Mouse (Mus musculus): ENCODE measurements around the gene Rbl2.

Gene Rbl2

DNA sequence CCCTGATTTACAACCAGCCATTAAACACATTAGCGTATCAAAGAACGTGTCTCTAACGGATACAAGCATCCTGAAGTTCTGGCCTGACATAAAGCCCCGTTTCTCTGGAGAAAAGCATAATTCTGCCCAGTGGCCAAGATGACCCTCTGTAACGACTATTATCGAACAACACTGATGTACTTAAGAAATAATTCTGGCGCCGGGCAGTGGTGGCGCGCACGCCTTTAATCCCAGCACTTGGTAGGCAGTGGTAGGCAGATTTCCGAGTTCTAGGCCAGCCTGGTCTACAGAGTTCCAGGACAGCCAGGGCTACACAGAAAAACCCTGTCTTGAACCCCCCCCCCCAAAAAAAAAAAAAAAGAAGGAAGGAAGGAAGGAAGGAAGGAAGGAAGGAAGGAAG is 64.8 kb downstream of the Rbl2 start:
- ChIA-PET CTCF (interaction anchor here (0.5 to 4.1 kb wide), 13 partner anchors 9 to 313 kb away, joined by 3 to 36 read pairs (median 6); partner anchors contain the start of genes Chd9 (in 1 of the 4), Fto (in 1 of the 4) and Rpgrip1l (in 1 of the 4)), POLR2A (interaction anchor here (0.5 to 2.5 kb wide), 28 partner anchors 8 to 339 kb away, joined by 3 to 18 read pairs (median 5); partner anchors contain the start of genes Chd9 (in 1 of the 4), Fto (in 1 of the 4), Rbl2 (in 1 of the 4) and Rpgrip1l (in 1 of the 4))

- ChIA-PET CTCF (interaction anchor here in 3 of 4 experiments (0.5 to 4.1 kb wide), 7 partner anchors 9 to 314 kb away, joined by 3 to 36 read pairs (median 4); no protein-coding TSS in a partner anchor), POLR2A (interaction anchor here in 2 of 4 experiments (0.6 to 2.5 kb wide), 4 partner anchors 9 to 318 kb away, joined by 5 to 9 read pairs (median 6); partner anchors contain the start of gene Gm19935 (in 1 of the 2))
These were observed 65.7 kb downstream of the Rbl2 start for GRCm38 (mm10) chr8:91135308-91136181.

GRCm38 (mm10) chr8:91140828-91141227 is 71.0 kb downstream of the Rbl2 start:
- ChIA-PET POLR2A (no interaction called here), CTCF (no interaction called here)

GRCm38 (mm10) chr8:91147715-91148114 is 77.9 kb downstream of the Rbl2 start:
- POLR2A ChIA-PET, result interaction anchor here in 3 of 4 experiments (0.7 to 2.0 kb wide), 5 partner anchors 11 to 66 kb away, joined by 3 to 18 read pairs (median 7); no protein-coding TSS in a partner anchor
- CTCF ChIA-PET, result interaction anchor here in 3 of 4 experiments (0.6 to 2.7 kb wide), 10 partner anchors 12 to 1798 kb away, joined by 3 to 23 read pairs (median 4); no protein-coding TSS in a partner anchor

DNA sequence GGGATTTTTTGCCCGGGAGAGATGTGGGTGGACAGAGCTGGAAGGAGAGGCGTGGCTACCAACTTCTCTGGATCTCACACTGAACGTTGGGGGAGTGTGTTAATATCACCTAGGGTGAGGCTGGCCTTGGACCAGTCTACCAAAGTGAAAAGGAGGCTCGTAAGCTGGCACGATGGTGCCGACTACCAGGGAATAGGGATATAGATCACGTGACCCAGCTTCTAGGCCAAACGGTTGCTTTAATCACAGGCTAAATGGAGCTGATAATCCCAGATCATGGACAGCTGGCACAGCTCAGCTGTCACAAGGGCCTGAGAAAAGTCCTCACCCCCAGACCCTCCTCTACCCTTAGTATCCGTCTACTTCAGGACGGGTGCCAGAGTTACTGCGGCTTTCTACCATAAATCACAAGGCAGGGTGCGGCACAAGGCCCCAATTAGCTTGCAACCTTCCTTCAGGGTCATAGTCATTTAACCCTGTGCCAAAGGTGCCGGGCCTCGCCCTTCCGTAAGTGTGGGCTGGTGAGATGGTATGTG is 78.9 kb downstream of the Rbl2 start:
- CTCF ChIA-PET, result interaction anchor here in 3 of 4 experiments (0.6 to 2.7 kb wide), 12 partner anchors 9 to 353 kb away, joined by 3 to 23 read pairs (median 4); no protein-coding TSS in a partner anchor
- POLR2A ChIA-PET, result interaction anchor here (0.6 to 2.0 kb wide), 7 partner anchors 12 to 653 kb away, joined by 3 to 18 read pairs (median 3); partner anchors contain the start of gene Irx3 (in 1 of the 4)

GRCm38 (mm10) chr8:91149298-91149697 is 79.4 kb downstream of the Rbl2 start:
- CTCF ChIA-PET, result interaction anchor here in 2 of 4 experiments (1.0 to 2.7 kb wide), 7 partner anchors 11 to 320 kb away, joined by 3 to 23 read pairs (median 6); no protein-coding TSS in a partner anchor
- POLR2A ChIA-PET, result interaction anchor here (0.6 to 2.0 kb wide), 5 partner anchors 12 to 653 kb away, joined by 3 to 18 read pairs (median 3); partner anchors contain the start of gene Irx3 (in 1 of the 4)

DNA sequence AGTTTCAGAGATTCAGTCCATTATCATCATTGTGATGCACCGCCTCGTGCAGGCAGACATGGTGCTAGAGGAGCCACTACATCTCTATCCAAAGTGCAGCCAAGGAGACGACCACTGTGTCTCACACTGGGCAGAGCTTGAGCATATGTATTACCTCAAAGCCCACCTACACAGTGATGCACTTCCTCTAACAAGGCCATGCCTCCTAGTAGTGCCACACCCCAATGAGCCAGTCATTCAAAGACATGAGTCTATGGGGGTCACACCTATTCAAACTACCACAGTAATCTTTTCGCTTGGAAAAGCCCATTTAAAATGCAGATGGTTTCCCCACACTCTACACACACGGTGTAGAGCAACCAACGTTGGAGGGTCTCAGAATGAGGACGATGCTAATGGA is 81.7 kb downstream of the Rbl2 start:
- POLR2A ChIA-PET, result interaction anchor here in 3 of 4 experiments (0.6 to 1.9 kb wide), 3 partner anchors 17 to 62 kb away, joined by 4 to 6 read pairs (median 4); no protein-coding TSS in a partner anchor
- CTCF ChIA-PET, result interaction anchor here in 3 of 4 experiments (0.8 to 1.2 kb wide), 3 partner anchors 18 to 323 kb away, joined by 3 to 6 read pairs (median 6); partner anchors contain the start of gene Chd9 (in 1 of the 3)

GRCm38 (mm10) chr8:91153831-91154230 is 84.0 kb downstream of the Rbl2 start:
- CTCF ChIA-PET, result interaction anchor here in 3 of 4 experiments (0.5 to 3.3 kb wide), 22 partner anchors 9 to 360 kb away, joined by 3 to 11 read pairs (median 4); partner anchors contain the start of gene Rbl2 (in 1 of the 3)
- POLR2A ChIA-PET, result interaction anchor here in 2 of 4 experiments (0.5 to 1.3 kb wide), 2 partner anchors 20 to 424 kb away, joined by 4 read pairs; no protein-coding TSS in a partner anchor

DNA sequence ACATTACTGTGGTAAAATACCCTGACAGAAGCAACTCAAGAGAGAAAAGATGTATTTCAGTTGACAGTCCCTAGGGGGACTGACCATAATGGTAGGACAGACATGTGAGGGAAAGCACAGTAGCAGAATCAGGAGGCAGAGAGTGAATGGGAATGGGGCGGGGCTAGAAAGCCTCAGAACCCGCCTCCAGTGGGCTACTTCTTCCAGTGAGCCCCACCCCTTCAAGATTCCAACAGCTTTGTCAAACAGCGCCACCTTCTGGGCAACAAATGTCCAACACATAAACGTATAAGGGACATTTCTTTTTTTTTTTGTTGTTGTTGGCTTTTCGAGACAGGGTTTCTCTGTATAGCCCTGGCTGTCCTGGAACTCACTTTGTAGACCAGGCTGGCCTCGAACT is 84.7 kb downstream of the Rbl2 start:
- POLR2A ChIA-PET, result interaction anchor here in 1 of 4 experiments (1.3 kb wide), 1 partner anchor 20 kb away, joined by 3 read pairs; no protein-coding TSS in a partner anchor
- CTCF ChIA-PET, result interaction anchor here in 3 of 4 experiments (0.5 to 3.3 kb wide), 28 partner anchors 10 to 673 kb away, joined by 3 to 11 read pairs (median 4); partner anchors contain the start of gene Rbl2 (in 1 of the 3)

GRCm38 (mm10) chr8:91158617-91159016 is 88.8 kb downstream of the Rbl2 start:
- ChIA-PET CTCF (no interaction called here), POLR2A (interaction anchor here in 1 of 4 experiments (1.2 kb wide), 1 partner anchor 12 kb away, joined by 3 read pairs; no protein-coding TSS in a partner anchor)

DNA sequence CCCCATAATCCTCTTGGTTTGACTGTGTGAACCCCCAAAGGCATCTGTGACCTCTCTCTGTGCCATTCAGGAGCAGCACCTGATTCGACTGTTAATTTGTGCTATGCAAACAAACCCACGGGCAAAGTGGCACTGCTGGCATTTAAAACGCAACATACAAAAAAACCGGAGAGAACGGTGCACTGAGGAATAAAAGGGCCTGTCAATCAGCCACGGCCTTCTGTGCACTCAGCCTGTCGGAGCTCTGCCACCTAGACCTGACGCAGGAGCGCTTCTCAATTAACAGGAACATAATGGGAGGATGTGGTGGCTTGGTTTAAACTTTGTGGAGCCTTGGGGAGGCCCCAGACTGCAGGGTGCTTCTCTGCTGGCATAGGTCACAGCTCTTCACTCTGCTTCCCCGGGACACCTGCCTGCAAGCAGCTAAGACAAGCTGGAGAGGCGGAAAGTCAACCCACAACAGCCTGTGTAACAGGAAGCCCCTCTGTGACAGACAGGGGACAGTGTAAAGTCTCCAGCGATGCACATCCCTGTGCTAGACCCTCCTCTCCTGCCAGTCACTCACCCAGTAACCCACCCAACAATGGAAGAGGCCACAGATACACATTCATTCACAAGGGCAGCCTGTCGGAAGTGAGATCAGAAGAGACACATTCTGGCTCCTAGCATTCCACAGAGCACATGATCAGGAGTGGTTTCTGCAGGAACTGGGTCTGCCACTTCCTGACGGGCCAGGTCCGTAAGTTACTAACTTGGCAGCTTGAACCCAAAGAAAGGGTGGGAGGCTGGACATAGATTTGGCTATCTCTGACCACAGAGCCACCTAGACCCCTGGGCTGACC is 90.3 kb downstream of the Rbl2 start:
- ChIA-PET CTCF (interaction anchor here in 2 of 4 experiments (0.7 to 1.5 kb wide), 3 partner anchors 12 to 347 kb away, joined by 3 to 4 read pairs (median 3); no protein-coding TSS in a partner anchor), POLR2A (interaction anchor here in 3 of 4 experiments (1.1 to 2.0 kb wide), 5 partner anchors 9 to 335 kb away, joined by 3 to 8 read pairs (median 4); no protein-coding TSS in a partner anchor)

GRCm38 (mm10) chr8:91170152-91170551 is 100.3 kb downstream of the Rbl2 start:
- CTCF ChIA-PET, result interaction anchor here in 3 of 4 experiments (0.5 to 2.1 kb wide), 5 partner anchors 9 to 1290 kb away, joined by 3 to 10 read pairs (median 3); no protein-coding TSS in a partner anchor
- POLR2A ChIA-PET, result interaction anchor here (0.6 to 1.3 kb wide), 6 partner anchors 9 to 110 kb away, joined by 3 to 4 read pairs (median 3); no protein-coding TSS in a partner anchor

DNA sequence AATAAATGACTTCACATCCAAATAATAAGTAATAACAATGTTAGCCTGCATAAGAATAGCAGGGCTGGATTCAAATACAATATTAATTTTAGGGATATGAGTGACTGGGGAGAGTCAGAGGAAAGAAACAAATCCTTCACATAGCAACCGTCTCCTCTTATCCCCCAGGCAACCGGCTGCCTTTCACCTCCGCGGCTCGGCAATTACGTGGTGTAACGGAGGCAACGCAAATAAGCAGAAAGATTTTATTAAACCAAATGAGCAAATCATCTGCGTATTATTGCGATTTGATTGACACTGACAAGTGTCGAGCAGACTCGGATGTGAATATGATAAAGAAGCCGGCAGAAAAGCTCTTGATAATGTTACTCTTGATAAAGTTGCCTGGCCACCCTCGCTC is 101.1 kb downstream of the Rbl2 start:
- ChIA-PET POLR2A (interaction anchor here in 1 of 4 experiments (1.1 to 1.3 kb wide), 2 partner anchors 12 to 15 kb away, joined by 3 read pairs; no protein-coding TSS in a partner anchor), CTCF (interaction anchor here in 2 of 4 experiments (0.6 to 2.1 kb wide), 3 partner anchors 16 to 1291 kb away, joined by 3 to 10 read pairs (median 3); no protein-coding TSS in a partner anchor)

- POLR2A ChIA-PET, result interaction anchor here in 2 of 4 experiments (1.0 to 1.4 kb wide), 4 partner anchors 9 to 71 kb away, joined by 3 read pairs; no protein-coding TSS in a partner anchor
These were observed 101.7 kb downstream of the Rbl2 start for GRCm38 (mm10) chr8:91171605-91172004.

More at GRCm38 (mm10) chr8:91171605-91172004, 101.7 kb downstream of the Rbl2 start:
- CTCF ChIA-PET, result interaction anchor here in 3 of 4 experiments (1.1 to 2.1 kb wide), 4 partner anchors 17 to 25 kb away, joined by 3 to 10 read pairs (median 4); no protein-coding TSS in a partner anchor
